Mouse (Mus musculus) limb, embryonic 12.5 days (tissue): ENCODE data around the gene Usp29. TPM values are rescaled to one million over a fixed set of nuclear protein-coding genes. Genes with fewer than 3 reads are reported as not detected.

ENCODE experiments used
- ATAC-seq: fragments of 200-750 bp; cut with Nextera tagmentation; 2 replicates; pipeline ENCODE4 v1.8.0; 2017; ENCODE audit warnings: low read depth, moderate TSS enrichment; ENCODE audit not compliant: insufficient number of reproducible peaks, insufficient read depth, low FRiP score, low TSS enrichment
- H3K27ac ChIP-seq: fragments of 300-500 bp; sonication (generic); 2 replicates; pipeline ENCODE4 v1.5.1; 2016; ENCODE audit warnings: mild to moderate bottlenecking, moderate library complexity
- H3K27me3 ChIP-seq: fragments of 300-500 bp; sonication (generic); 2 replicates; pipeline ENCODE4 v1.6.1; 2016; ENCODE audit warnings: mild to moderate bottlenecking, moderate library complexity
- H3K36me3 ChIP-seq: fragments of 300-500 bp; sonication (generic); 2 replicates; pipeline ENCODE4 v1.6.1; 2016; ENCODE audit warnings: mild to moderate bottlenecking, moderate library complexity
- H3K4me1 ChIP-seq: fragments of 300-500 bp; sonication (generic); replicated peaks from 2 replicates; pipeline ENCODE4 v1.6.1; 2016
- H3K4me2 ChIP-seq: fragments of 300-500 bp; sonication (generic); 2 replicates; pipeline ENCODE4 v1.6.1; 2016; ENCODE audit warnings: mild to moderate bottlenecking, moderate library complexity
- H3K4me3 ChIP-seq: fragments of 300-500 bp; sonication (generic); replicated peaks from 2 replicates; pipeline ENCODE4 v1.5.1; 2016; ENCODE audit warnings: mild to moderate bottlenecking
- H3K9ac ChIP-seq: fragments of 300-500 bp; sonication (generic); replicated peaks from 2 replicates; pipeline ENCODE4 v1.6.1; 2016; ENCODE audit warnings: mild to moderate bottlenecking, moderate library complexity
- H3K9me3 ChIP-seq: fragments of 300-500 bp; sonication (generic); 2 replicates; pipeline ENCODE4 v1.6.1; 2016; ENCODE audit warnings: mild to moderate bottlenecking, moderate library complexity
- WGBS: fragments of 180-500 bp; shearing (Covaris S2); methylation state at CpG from one replicate; pipeline ENCODE4 v1.1.7; 2016; 5-methylcytosine and 5-hydroxymethylcytosine counted together
- polyA plus RNA-seq: library from polyadenylated mRNA; unstranded; fragments of >200 nt; fragmentation: Nextera tagmentation; extraction: Ambion mirVana; gene quantifications from 2 replicates; pipeline ENCODE4 v1.2.1, GENCODE M21; 2016

Gene Usp29
- polyA plus RNA-seq, 1 experiment from 2014 or later = 15.8 TPM

DNA sequence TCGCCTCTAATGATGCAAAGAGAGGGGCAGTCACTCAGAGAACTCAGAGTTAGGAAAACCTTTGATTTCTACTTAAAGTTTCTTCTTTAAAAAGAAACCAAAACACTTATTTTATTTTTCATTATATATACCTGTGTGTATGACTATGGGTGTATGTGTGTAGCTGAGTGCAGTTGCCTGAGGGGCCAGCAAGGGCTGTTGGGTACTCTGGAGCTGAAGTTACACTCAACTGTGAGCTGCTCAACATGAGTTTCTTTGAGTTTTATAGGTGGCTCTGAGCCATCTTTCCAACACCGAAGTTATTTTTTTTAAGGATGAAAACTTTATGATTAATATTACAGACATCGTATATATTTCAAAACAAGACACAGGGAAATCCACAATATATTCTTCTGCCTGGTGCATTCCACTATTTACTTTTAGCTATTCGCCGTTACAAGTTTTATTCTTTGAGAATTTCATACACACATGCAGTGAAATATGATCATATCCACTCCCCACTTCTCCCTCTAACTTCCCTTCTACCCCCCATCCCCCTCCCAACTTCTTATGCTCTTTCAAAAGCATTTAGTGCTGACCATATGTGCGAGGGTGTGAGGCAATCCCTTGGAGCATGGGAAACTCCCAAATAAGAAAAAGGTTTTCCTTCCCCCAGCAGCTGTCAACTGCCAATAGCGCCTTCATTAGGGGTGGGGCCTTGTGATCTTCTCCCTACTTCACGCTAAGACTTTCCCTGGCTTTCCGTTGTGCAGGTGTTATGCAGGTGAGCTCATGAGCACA lies 61.1 kb downstream of the Usp29 start:
- no peaks in the 10 kb centered on the region for H3K27me3 ChIP-seq
- H3K4me2 ChIP-seq = no peak overlapping the region
- no peak overlapping the region for H3K9ac ChIP-seq
- peaks cover 13% of the 10 kb centered on the region for H3K9me3 ChIP-seq
- peaks cover 3% of the 10 kb centered on the region for H3K4me1 ChIP-seq
- peak overlapping the region; percentile 76 for H3K27ac ChIP-seq
- no peaks in the 10 kb centered on the region for H3K36me3 ChIP-seq
- whole genome bisulfite sequencing = 58% methylated on average over 9 of the region's 9 CpGs
- peak; percentile 49; the same call in 1 of the 2 replicates for ATAC-seq
- H3K4me3 ChIP-seq = no peak overlapping the region

DNA sequence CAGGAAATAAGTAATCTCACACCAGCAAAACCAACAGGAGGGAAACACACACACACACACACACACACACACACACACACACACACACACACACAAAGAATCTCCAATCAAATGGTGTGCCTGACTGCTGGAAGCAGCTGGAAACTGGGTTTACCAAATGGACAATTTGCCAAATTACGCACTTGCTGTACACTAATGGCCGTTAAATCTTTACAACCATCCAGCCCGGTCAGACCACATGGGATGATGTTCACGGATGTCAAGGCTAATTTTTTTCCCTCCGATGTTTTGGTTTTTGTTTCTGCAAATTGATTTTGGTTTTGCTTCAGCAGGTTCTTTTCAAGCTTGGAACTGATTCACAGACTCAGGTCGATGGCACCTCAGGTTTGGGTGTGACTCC lies 62.9 kb downstream of the Usp29 start:
- H3K27me3 ChIP-seq = no peaks in the 10 kb centered on the region
- ATAC-seq = no peak
- no peak overlapping the region for H3K4me2 ChIP-seq
- H3K27ac ChIP-seq = no peak overlapping the region
- no peak overlapping the region for H3K9ac ChIP-seq
- H3K36me3 ChIP-seq = no peaks in the 10 kb centered on the region
- WGBS = 52% methylated on average over 6 of the region's 6 CpGs
- H3K4me1 ChIP-seq = peaks cover 14% of the 10 kb centered on the region
- peaks cover 13% of the 10 kb centered on the region for H3K9me3 ChIP-seq
- H3K4me3 ChIP-seq = no peak overlapping the region

DNA sequence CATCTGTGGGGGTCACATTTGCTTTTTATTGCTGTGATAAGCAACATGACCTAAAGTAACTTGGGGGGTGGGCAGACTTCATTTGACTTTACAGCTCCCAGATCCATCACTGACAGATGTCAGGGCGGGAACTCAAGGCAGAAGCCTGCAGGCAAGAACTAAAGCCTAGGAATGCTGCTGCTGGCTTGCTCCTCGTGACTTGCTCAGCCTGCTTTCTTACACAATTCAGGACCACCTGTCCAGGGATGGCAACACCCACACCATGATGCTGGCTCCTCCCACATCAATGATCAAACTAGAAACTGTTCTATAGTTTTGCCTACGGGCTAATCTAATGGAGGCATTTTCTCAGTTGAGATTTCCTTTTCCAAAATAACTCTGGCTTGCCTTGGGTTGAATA lies 63.4 kb downstream of the Usp29 start:
- Histone ChIP-seq H3K4me3 (no peak overlapping the region), H3K4me2 (no peak overlapping the region), H3K9me3 (peaks cover 13% of the 10 kb centered on the region), H3K27ac (no peak overlapping the region), H3K36me3 (no peaks in the 10 kb centered on the region), H3K9ac (no peak overlapping the region), H3K4me1 (peaks cover 17% of the 10 kb centered on the region), H3K27me3 (no peaks in the 10 kb centered on the region)
- 64% methylated on average over 3 of the region's 3 CpGs for WGBS
- ATAC-seq = no peak

- peaks cover 11% of the 10 kb centered on the region for H3K9me3 ChIP-seq
- no peak overlapping the region for H3K9ac ChIP-seq
- H3K36me3 ChIP-seq = no peaks in the 10 kb centered on the region
- H3K4me1 ChIP-seq = peaks cover 46% of the 10 kb centered on the region
- no peak overlapping the region for H3K4me2 ChIP-seq
- no peaks in the 10 kb centered on the region for H3K27me3 ChIP-seq
- no peak overlapping the region for H3K4me3 ChIP-seq
- WGBS = 44% methylated on average over 2 of the region's 2 CpGs
- no peak for ATAC-seq
- H3K27ac ChIP-seq = peak overlapping the region; percentile 57
These were observed 67.0 kb downstream of the Usp29 start for GRCm38 (mm10) chr7:6797408-6797807.

DNA sequence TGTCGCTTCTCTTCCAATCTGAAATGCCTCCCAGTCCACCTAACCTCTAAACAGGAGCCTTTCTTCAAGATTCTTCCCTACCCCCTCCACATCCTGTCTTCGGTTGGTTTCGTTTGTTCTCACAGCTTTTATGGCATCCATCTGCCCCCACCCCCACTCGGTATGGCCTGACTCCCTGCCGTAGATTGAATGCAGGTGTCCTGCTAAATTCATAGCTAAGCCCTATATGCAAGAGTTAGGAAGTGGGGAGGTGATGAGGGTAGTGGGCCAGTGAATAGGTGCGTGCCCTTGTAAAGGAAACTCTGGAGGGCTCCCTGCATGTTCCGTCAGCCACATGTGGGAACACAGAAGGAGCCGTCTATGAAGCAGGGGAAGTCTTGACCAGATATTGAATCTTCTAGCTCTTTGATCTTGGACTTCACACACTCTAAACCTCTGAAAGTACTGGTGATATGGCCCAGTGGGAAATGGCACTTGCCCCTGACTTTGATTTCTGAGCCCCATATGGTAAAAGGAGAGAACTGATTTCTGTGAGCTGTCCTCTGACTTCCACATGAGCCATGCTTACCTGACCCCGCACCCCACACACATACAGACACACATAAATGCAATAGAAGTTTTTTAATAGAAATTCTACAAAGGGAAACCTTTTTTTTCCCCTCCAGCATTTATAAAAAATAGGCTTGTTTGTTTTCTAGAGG lies 68.9 kb downstream of the Usp29 start:
- Histone ChIP-seq H3K4me1 (peaks cover 46% of the 10 kb centered on the region), H3K27ac (peak overlapping the region; percentile 84), H3K36me3 (no peaks in the 10 kb centered on the region), H3K9ac (no peak overlapping the region), H3K27me3 (no peaks in the 10 kb centered on the region), H3K9me3 (no peaks in the 10 kb centered on the region), H3K4me2 (no peak overlapping the region; the same call in 1 of the 2 replicates), H3K4me3 (no peak overlapping the region)
- WGBS = 8% methylated on average over 9 of the region's 9 CpGs
- peak; percentile 85 for ATAC-seq

- 67% methylated on average over 12 of the region's 12 CpGs for WGBS
- ATAC-seq = no peak
- Histone ChIP-seq H3K9me3 (no peaks in the 10 kb centered on the region), H3K36me3 (no peaks in the 10 kb centered on the region), H3K4me2 (no peak overlapping the region), H3K27ac (peak overlapping the region; percentile 57), H3K27me3 (no peaks in the 10 kb centered on the region), H3K4me1 (peaks cover 43% of the 10 kb centered on the region), H3K9ac (no peak overlapping the region), H3K4me3 (no peak overlapping the region)
These were observed 70.4 kb downstream of the Usp29 start for GRCm38 (mm10) chr7:6800586-6801441.

GRCm38 (mm10) chr7:6801642-6802041 lies 71.3 kb downstream of the Usp29 start:
- no peak for ATAC-seq
- WGBS = 82% methylated on average over 6 of the region's 6 CpGs
- Histone ChIP-seq H3K4me3 (no peak overlapping the region), H3K9ac (no peak overlapping the region), H3K4me2 (no peak overlapping the region), H3K4me1 (peaks cover 43% of the 10 kb centered on the region), H3K9me3 (no peaks in the 10 kb centered on the region), H3K36me3 (no peaks in the 10 kb centered on the region), H3K27me3 (no peaks in the 10 kb centered on the region), H3K27ac (no peak overlapping the region)

- Histone ChIP-seq H3K27ac (no peak overlapping the region), H3K4me2 (no peak overlapping the region), H3K4me1 (peaks cover 17% of the 10 kb centered on the region; the same call in 1 of the 2 replicates), H3K27me3 (no peaks in the 10 kb centered on the region), H3K9me3 (no peaks in the 10 kb centered on the region), H3K9ac (no peak overlapping the region), H3K36me3 (no peaks in the 10 kb centered on the region), H3K4me3 (no peak overlapping the region)
- 51% methylated on average over 3 of the region's 3 CpGs for WGBS
- no peak for ATAC-seq
These were observed 80.2 kb downstream of the Usp29 start for GRCm38 (mm10) chr7:6810556-6810955.

DNA sequence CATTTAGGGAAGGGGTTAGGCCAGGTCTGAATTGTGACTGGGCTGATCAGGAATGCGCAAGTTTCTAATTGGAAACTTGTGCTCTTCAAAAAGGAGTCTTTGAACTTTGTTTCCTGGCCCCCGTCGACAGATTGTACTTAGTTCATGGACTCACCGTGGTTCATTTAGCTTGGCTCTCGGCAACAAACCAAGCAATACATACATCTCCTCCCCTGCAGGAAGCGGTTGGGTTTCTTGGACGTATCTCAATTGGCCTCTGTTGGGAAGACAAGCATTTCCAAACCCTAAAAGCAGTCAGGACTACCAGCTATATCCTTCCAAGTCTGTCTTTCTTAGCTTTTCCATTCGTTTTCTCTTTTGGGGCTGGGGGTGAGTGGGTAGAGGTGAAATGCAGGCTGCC lies 84.6 kb downstream of the Usp29 start:
- no peak for ATAC-seq
- no peak overlapping the region for H3K4me3 ChIP-seq
- H3K27me3 ChIP-seq = no peaks in the 10 kb centered on the region
- H3K9ac ChIP-seq = no peak overlapping the region
- no peaks in the 10 kb centered on the region for H3K36me3 ChIP-seq
- H3K4me2 ChIP-seq = no peak overlapping the region
- peak overlapping the region; percentile 62 for H3K27ac ChIP-seq
- H3K4me1 ChIP-seq = peaks cover 17% of the 10 kb centered on the region; the same call in 1 of the 2 replicates
- WGBS = 26% methylated on average over 8 of the region's 8 CpGs
- H3K9me3 ChIP-seq = no peaks in the 10 kb centered on the region

- H3K9me3 ChIP-seq = no peaks in the 10 kb centered on the region
- 75% methylated on average over 5 of the region's 5 CpGs for WGBS
These were observed 86.5 kb downstream of the Usp29 start for GRCm38 (mm10) chr7:6816706-6817376.

More at GRCm38 (mm10) chr7:6816706-6817376, 86.5 kb downstream of the Usp29 start:
- ATAC-seq = no peak
- no peak overlapping the region for H3K9ac ChIP-seq
- H3K36me3 ChIP-seq = no peaks in the 10 kb centered on the region
- H3K4me2 ChIP-seq = no peak overlapping the region
- no peak overlapping the region for H3K4me3 ChIP-seq
- H3K4me1 ChIP-seq = peaks cover 12% of the 10 kb centered on the region; the same call in 1 of the 2 replicates
- no peaks in the 10 kb centered on the region for H3K27me3 ChIP-seq
- no peak overlapping the region for H3K27ac ChIP-seq
